Mouse (Mus musculus) liver, embryonic 14.5 days (tissue): ENCODE results near the gene Mall. TPM values are rescaled to one million over a fixed set of nuclear protein-coding genes. Genes with fewer than 3 reads are reported as not detected.

Experiments
- ATAC-seq: fragments of 200-750 bp; cut with Nextera tagmentation; 2 replicates; pipeline ENCODE4 v1.8.0; 2017; ENCODE audit warnings: moderate number of reproducible peaks, mild to moderate bottlenecking, moderate library complexity; ENCODE audit not compliant: insufficient read depth
- DNase-seq, 3 experiments: peaks; one replicate each; pipeline ENCODE4 v3.0.0-alpha.2; 2012 to 2013; ENCODE audit warnings: low read depth in 3 of 3, low spot score in 3 of 3
- H3K27ac ChIP-seq: fragments of 300-500 bp; sonication (generic); 2 replicates; pipeline ENCODE4 v1.5.1; 2014; ENCODE audit warnings: moderate library complexity, mild to moderate bottlenecking, control low read depth, inconsistent platforms
- H3K27me3 ChIP-seq: fragments of 300-500 bp; sonication (generic); 2 replicates; pipeline ENCODE4 v1.6.1; 2014; ENCODE audit warnings: mild to moderate bottlenecking, low read length, moderate library complexity; ENCODE audit not compliant: control insufficient read depth, insufficient read depth
- H3K36me3 ChIP-seq: fragments of 300-500 bp; sonication (generic); replicated peaks from 2 replicates; pipeline ENCODE4 v1.6.1; 2014; ENCODE audit warnings: low read depth; ENCODE audit not compliant: control insufficient read depth, insufficient read depth
- H3K4me1 ChIP-seq, 2 experiments: fragments of 200-500 bp in 1 of 2; fragments of 300-500 bp in 1 of 2; sonication (generic) in 1 of 2; replicated peaks; 2 replicates each; pipeline ENCODE4 v1.6.1; 2012 to 2014; ENCODE audit warnings: antibody characterized with exemption in 1 of 2, inconsistent platforms in 1 of 2, low read length in 1 of 2; ENCODE audit not compliant: control insufficient read depth in 2 of 2, insufficient read depth in 2 of 2
- H3K4me2 ChIP-seq: fragments of 300-500 bp; sonication (generic); 2 replicates; pipeline ENCODE4 v1.6.1; 2014; ENCODE audit warnings: low read depth, mild to moderate bottlenecking, control low read depth, moderate library complexity
- H3K4me3 ChIP-seq, 2 experiments: fragments of 200-500 bp in 1 of 2; fragments of 300-500 bp in 1 of 2; sonication (generic) in 1 of 2; 2 replicates each; pipeline ENCODE4 v1.5.1; 2012 to 2014; ENCODE audit warnings: low read depth in 2 of 2, low read length in 2 of 2, mild to moderate bottlenecking in 2 of 2, control low read depth in 1 of 2, inconsistent platforms in 1 of 2, moderate library complexity in 1 of 2; ENCODE audit not compliant: insufficient read depth in 1 of 2
- H3K9ac ChIP-seq: fragments of 300-500 bp; sonication (generic); replicated peaks from 2 replicates; pipeline ENCODE4 v1.6.1; 2014; ENCODE audit warnings: mild to moderate bottlenecking, control low read depth, moderate library complexity
- H3K9me3 ChIP-seq: fragments of 300-500 bp; sonication (generic); 2 replicates; pipeline ENCODE4 v1.6.1; 2016; ENCODE audit warnings: low read length, mixed read lengths; ENCODE audit not compliant: control insufficient read depth
- CTCF ChIP-seq: IDR thresholded peaks from 2 replicates; pipeline ENCODE4 v1.5.1; 2016; ENCODE audit warnings: antibody characterized with exemption, low read depth, control low read depth
- EP300 ChIP-seq: IDR thresholded peaks from 2 replicates; pipeline ENCODE4 v1.6.1; 2016; ENCODE audit warnings: antibody characterized with exemption, low read depth
- whole genome bisulfite sequencing: fragments of 180-500 bp; shearing (Covaris S2); extraction: QIAGEN DNeasy Blood & Tissue Kit; methylation state at CpG from one replicate; pipeline ENCODE4 v1.1.7; 2014; ENCODE audit not compliant: insufficient replicate concordance; 5-methylcytosine and 5-hydroxymethylcytosine counted together
- polyA plus RNA-seq, 2 experiments: library from polyadenylated mRNA; depleted of rRNA in 1 of 2; stranded (reverse) in 1 of 2; unstranded in 1 of 2; fragments of >200 nt; fragmentation: Nextera tagmentation in 1 of 2; extraction: Ambion mirVana in 1 of 2; gene quantifications; 2 replicates each; pipeline versions ENCODE4 v1.2.1 to v1.2.3; 2012 to 2014

Gene Mall
- polyA plus RNA-seq, 2 experiments, result 0.02 TPM; not detected in 1

- Histone ChIP-seq H3K4me3 (no peak overlapping the region), H3K27ac (no peak overlapping the region), H3K4me1 (no peaks in the 10 kb centered on the region), H3K9me3 (no peaks in the 10 kb centered on the region), H3K27me3 (no peaks in the 10 kb centered on the region), H3K9ac (no peak overlapping the region), H3K36me3 (no peaks in the 10 kb centered on the region), H3K4me2 (no peak overlapping the region)
- TF ChIP-seq EP300 (no peak), CTCF (no peak)
- WGBS, result 47% methylated on average over 8 of the region's 8 CpGs
- no peak for ATAC-seq
- no peak for DNase-seq
These were observed 10.8 kb downstream of the Mall start for GRCm38 (mm10) chr2:127718839-127719468.

- TF ChIP-seq CTCF (no peak), EP300 (no peak)
- no peaks in the 10 kb centered on the region for H3K9me3 ChIP-seq
- DNase-seq, result no peak
These were observed 15.0 kb downstream of the Mall start for GRCm38 (mm10) chr2:127714726-127715125.

DNA sequence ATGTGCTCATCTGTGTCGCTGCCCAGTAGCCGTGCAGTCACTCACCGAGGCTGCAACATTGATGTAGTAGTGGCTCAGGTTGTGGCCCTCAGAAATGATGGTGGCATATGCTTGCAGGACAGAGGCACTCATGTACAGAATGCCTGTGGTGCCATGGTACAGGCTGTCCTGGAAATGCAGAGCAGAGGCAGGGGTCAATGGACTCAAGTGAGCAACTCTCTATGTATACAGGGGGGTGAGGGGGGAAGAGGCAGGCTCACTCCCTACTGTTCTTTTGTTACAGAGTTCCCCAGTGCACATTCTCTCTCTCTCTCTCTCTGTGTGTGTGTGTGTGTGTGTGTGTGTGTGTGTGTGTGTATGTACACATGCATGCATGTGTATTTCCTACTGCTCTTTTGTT is 20.9 kb downstream of the Mall start:
- no peaks in the 10 kb centered on the region for H3K4me1 ChIP-seq
- H3K27me3 ChIP-seq, result no peaks in the 10 kb centered on the region
- no peak overlapping the region for H3K9ac ChIP-seq
- H3K36me3 ChIP-seq, result no peaks in the 10 kb centered on the region
- 73% methylated on average over 3 of the region's 3 CpGs for WGBS
- no peak for ATAC-seq
- no peak overlapping the region for H3K4me3 ChIP-seq
- no peak for DNase-seq
- TF ChIP-seq CTCF (no peak), EP300 (no peak)
- no peak overlapping the region for H3K27ac ChIP-seq
- H3K9me3 ChIP-seq, result no peaks in the 10 kb centered on the region
- no peak overlapping the region for H3K4me2 ChIP-seq

More at GRCm38 (mm10) chr2:127714726-127715125, 15.0 kb downstream of the Mall start:
- Histone ChIP-seq H3K4me3 (no peak overlapping the region), H3K9ac (no peak overlapping the region), H3K27ac (no peak overlapping the region), H3K27me3 (no peaks in the 10 kb centered on the region), H3K4me2 (no peak overlapping the region), H3K4me1 (no peaks in the 10 kb centered on the region), H3K36me3 (no peaks in the 10 kb centered on the region)
- 59% methylated on average over 3 of the region's 3 CpGs for WGBS
- no peak for ATAC-seq

DNA sequence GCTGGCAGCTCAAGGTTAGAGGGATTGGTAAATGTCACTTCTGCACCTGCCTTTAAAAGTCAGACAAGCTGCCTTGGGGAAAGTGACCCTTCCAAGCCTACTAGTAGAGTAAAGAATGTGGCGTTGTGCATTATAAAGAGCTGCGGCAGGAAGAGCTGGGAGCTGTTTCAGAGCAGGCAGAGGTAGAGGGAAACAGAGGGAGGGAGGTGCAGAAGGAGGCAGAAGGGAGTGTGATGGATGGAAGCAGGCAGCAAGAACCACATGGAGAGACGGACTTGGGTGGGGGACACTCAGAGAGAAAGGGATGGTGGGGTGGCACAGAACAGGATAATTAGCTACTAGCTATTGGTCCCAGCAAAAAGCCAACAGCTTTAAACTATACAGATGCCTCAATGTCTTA is 21.7 kb downstream of the Mall start:
- Histone ChIP-seq H3K4me3 (no peak overlapping the region), H3K36me3 (no peaks in the 10 kb centered on the region), H3K27ac (no peak overlapping the region), H3K4me2 (no peak overlapping the region), H3K27me3 (no peaks in the 10 kb centered on the region), H3K9ac (no peak overlapping the region), H3K9me3 (no peaks in the 10 kb centered on the region), H3K4me1 (no peaks in the 10 kb centered on the region)
- no peak for ATAC-seq
- WGBS, result 62% methylated on average over 3 of the region's 3 CpGs
- TF ChIP-seq EP300 (no peak), CTCF (no peak)
- no peak for DNase-seq

DNA sequence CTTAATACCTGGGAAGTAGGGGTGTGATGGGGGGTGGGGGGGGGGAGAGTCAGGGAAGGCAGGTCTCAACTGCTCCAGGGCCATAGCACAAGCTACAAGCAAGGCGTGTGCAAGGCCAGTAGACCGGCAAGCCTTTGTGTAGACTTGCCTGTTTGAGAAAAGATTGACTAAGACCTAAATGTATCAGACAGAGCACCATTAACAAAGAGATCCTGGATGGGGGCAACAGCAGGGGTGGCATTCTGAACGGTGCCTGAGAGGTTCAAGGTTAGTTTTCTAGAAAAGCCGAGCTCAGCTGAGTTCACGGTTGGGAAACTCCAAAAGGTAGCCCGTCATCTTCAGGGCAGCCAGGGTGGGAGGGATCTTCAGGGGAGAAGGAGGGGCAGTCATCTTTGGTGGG is 24.5 kb downstream of the Mall start:
- WGBS, result 72% methylated on average over 6 of the region's 6 CpGs
- no peaks in the 10 kb centered on the region for H3K36me3 ChIP-seq
- DNase-seq (no peak), ATAC-seq (no peak)
- H3K4me3 ChIP-seq, result no peak overlapping the region
- H3K9ac ChIP-seq, result no peak overlapping the region
- no peak overlapping the region for H3K27ac ChIP-seq
- no peaks in the 10 kb centered on the region for H3K4me1 ChIP-seq
- TF ChIP-seq CTCF, result no peak
- no peak for TF ChIP-seq EP300
- no peaks in the 10 kb centered on the region for H3K27me3 ChIP-seq
- no peaks in the 10 kb centered on the region for H3K9me3 ChIP-seq
- no peak overlapping the region for H3K4me2 ChIP-seq
